Mouse (Mus musculus): ENCODE measurements around the gene Rcc1l. TPM values are rescaled to one million over a fixed set of nuclear protein-coding genes. Genes with fewer than 3 reads are reported as not detected.

Rcc1l gene
- total and polyA plus RNA-seq, 2 experiments from 2014 or later, result 21.6 to 22.4 TPM

DNA sequence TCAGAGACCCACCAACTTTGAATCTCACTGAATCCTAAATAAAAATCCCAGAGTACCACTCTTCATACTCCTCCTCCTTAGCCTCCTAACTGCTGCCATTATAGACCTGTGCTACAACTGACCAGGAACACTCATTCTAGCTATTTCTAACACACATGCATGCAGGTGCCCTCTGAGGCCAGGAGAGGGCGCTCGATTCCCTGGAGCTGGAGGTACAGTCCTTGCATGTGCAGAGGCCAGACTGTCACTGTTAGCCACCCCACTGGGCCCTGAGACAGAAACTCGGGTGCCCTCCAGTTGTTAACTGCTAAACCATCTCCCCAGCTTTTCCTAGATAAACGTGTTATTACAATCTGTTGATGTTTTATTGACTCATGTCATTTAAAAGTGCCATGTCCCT is 3.4 kb downstream of the Rcc1l start:
- ATAC-seq (no peak), DNase-seq (no peak)
- 43% methylated on average over 4 of the region's 4 CpGs for WGBS
- H3K27ac ChIP-seq (ENCODE audit: low read depth, low read length), result no peak overlapping the region
- H3K9me3 ChIP-seq (ENCODE audit: low read length), result no peaks in the 10 kb centered on the region
- no peak overlapping the region for H3K4me3 ChIP-seq (ENCODE audit: low read depth, low read length)
- peaks cover 6% of the 10 kb centered on the region for H3K4me1 ChIP-seq (ENCODE audit: insufficient read depth)
- peaks cover 11% of the 10 kb centered on the region; the same call in 1 of the 2 replicates for H3K36me3 ChIP-seq (ENCODE audit: insufficient read depth)
- H3K27me3 ChIP-seq (ENCODE audit: insufficient read depth, low read length), result no peaks in the 10 kb centered on the region
- no peak overlapping the region for H3K4me2 ChIP-seq (ENCODE audit: low read depth)
- peak; percentile 67 for TF ChIP-seq CTCF (IDR thresholded peaks at IDR 0.05; ENCODE audit: low read depth)
- H3K9ac ChIP-seq, result no peak overlapping the region

DNA sequence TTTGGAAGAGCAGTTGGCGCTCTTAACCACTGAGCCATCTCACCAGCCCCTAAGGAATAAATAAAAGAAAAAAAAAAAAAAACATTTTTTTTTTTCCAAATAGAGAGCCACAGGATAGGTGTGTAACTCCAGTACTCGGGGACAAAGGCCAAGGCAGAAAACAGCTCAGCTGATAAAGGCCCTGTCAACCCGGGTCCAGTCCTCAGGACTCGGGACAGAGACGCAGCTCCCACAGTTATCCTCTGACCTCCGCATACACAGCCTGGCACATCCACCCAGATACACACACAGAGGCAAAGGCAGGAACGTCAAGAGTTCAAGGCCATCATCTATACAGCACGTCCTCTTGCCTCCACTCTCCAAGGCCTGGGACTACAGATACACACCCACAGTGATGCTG is 6.4 kb downstream of the Rcc1l start:
- DNase-seq, result no peak
- Histone ChIP-seq H3K9ac (no peak overlapping the region), H3K27ac (ENCODE audit: low read depth, low read length) (no peak overlapping the region), H3K27me3 (ENCODE audit: insufficient read depth, low read length) (no peaks in the 10 kb centered on the region), H3K4me1 (ENCODE audit: insufficient read depth) (peaks cover under 1% of the 10 kb centered on the region; the same call in 1 of the 2 replicates), H3K36me3 (ENCODE audit: insufficient read depth) (peaks cover 16% of the 10 kb centered on the region), H3K4me3 (ENCODE audit: low read depth, low read length) (no peak overlapping the region), H3K9me3 (ENCODE audit: low read length) (no peaks in the 10 kb centered on the region), H3K4me2 (ENCODE audit: low read depth) (no peak overlapping the region)
- no peak for TF ChIP-seq CTCF (IDR thresholded peaks at IDR 0.05; ENCODE audit: low read depth)
- no peak for ATAC-seq
- 95% methylated on average over 8 of the region's 8 CpGs for WGBS

- Histone ChIP-seq H3K36me3 (ENCODE audit: insufficient read depth) (peaks cover 16% of the 10 kb centered on the region), H3K4me1 (ENCODE audit: insufficient read depth) (no peaks in the 10 kb centered on the region), H3K4me3 (ENCODE audit: low read depth, low read length) (no peak overlapping the region), H3K9me3 (ENCODE audit: low read length) (no peaks in the 10 kb centered on the region), H3K27ac (ENCODE audit: low read depth, low read length) (no peak overlapping the region), H3K9ac (no peak overlapping the region), H3K4me2 (ENCODE audit: low read depth) (no peak overlapping the region), H3K27me3 (ENCODE audit: insufficient read depth, low read length) (no peaks in the 10 kb centered on the region)
- TF ChIP-seq CTCF (IDR thresholded peaks at IDR 0.05; ENCODE audit: low read depth), result no peak
- 93% methylated on average over 10 of the region's 10 CpGs for WGBS
- ATAC-seq, result no peak
- DNase-seq, result no peak
Measured at GRCm38 (mm10) chr5:134169231-134169630, 7.3 kb downstream of the Rcc1l start.

- Histone ChIP-seq H3K9me3 (ENCODE audit: low read length) (no peaks in the 10 kb centered on the region), H3K4me1 (ENCODE audit: insufficient read depth) (no peaks in the 10 kb centered on the region), H3K36me3 (ENCODE audit: insufficient read depth) (peaks cover 19% of the 10 kb centered on the region), H3K4me2 (ENCODE audit: low read depth) (no peak overlapping the region), H3K27me3 (ENCODE audit: insufficient read depth, low read length) (no peaks in the 10 kb centered on the region), H3K4me3 (ENCODE audit: low read depth, low read length) (no peak overlapping the region), H3K9ac (no peak overlapping the region), H3K27ac (ENCODE audit: low read depth, low read length) (no peak overlapping the region)
- 90% methylated on average over 9 of the region's 9 CpGs for WGBS
- ATAC-seq (no peak), DNase-seq (no peak)
- TF ChIP-seq CTCF (IDR thresholded peaks at IDR 0.05; ENCODE audit: low read depth), result no peak
Measured at GRCm38 (mm10) chr5:134168033-134168432, 8.5 kb downstream of the Rcc1l start.

DNA sequence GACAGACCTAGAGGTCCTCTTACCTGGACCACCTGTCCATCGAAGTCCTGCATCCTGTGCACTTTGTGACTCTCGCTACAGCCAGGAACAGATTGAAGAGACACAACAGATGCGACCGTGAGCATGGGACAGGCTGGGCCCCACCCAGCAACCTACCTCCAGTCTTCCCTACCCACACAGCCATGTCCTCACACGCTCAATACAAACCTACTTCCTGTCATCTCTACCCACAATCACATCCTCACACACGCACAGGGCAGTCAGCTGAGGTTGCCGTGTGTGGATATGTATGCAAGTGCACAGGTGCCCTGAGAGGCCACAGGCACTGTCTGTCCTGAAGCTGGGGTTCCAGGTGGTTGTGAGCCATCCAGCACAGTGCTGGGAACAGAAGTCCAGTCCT is 9.9 kb downstream of the Rcc1l start:
- WGBS, result 94% methylated on average over 7 of the region's 7 CpGs

DNA sequence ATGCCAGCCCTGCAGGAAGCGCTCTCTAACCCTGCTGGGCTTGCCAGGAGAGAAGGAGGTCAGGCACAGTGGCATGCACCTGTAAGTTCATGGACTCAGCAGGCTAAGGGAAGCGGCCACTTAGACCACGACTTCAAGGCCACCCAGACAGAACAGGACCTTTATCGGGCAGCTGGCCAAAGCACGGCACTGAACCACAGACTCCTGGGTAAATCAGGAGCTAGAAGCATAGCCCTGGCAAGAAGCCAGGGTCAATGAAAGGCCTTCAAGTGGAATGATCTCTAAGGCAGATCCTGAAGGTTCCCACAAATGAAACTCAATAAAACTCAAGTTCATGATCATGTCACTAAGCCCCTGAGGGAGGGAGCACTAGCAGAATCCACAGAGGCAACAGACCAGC is 11.9 kb downstream of the Rcc1l start:
- WGBS, result 42% methylated on average over 5 of the region's 5 CpGs
- no peak overlapping the region for H3K4me3 ChIP-seq (ENCODE audit: low read depth, low read length)
- no peaks in the 10 kb centered on the region for H3K9me3 ChIP-seq (ENCODE audit: low read length)
- no peak overlapping the region for H3K4me2 ChIP-seq (ENCODE audit: low read depth)
- no peak overlapping the region for H3K9ac ChIP-seq
- no peaks in the 10 kb centered on the region for H3K27me3 ChIP-seq (ENCODE audit: insufficient read depth, low read length)
- DNase-seq (no peak), ATAC-seq (no peak)
- H3K27ac ChIP-seq (ENCODE audit: low read depth, low read length), result no peak overlapping the region
- no peak for TF ChIP-seq CTCF (IDR thresholded peaks at IDR 0.05; ENCODE audit: low read depth)
- H3K36me3 ChIP-seq (ENCODE audit: insufficient read depth), result peaks cover 21% of the 10 kb centered on the region
- H3K4me1 ChIP-seq (ENCODE audit: insufficient read depth), result no peaks in the 10 kb centered on the region

More for the DNA sequence above, 9.9 kb downstream of the Rcc1l start:
- H3K9me3 ChIP-seq (ENCODE audit: low read length), result no peaks in the 10 kb centered on the region
- H3K27ac ChIP-seq (ENCODE audit: low read depth, low read length), result no peak overlapping the region
- H3K36me3 ChIP-seq (ENCODE audit: insufficient read depth), result peaks cover 16% of the 10 kb centered on the region
- H3K4me2 ChIP-seq (ENCODE audit: low read depth), result no peak overlapping the region
- DNase-seq (no peak), ATAC-seq (no peak)
- H3K4me3 ChIP-seq (ENCODE audit: low read depth, low read length), result no peak overlapping the region
- no peak for TF ChIP-seq CTCF (IDR thresholded peaks at IDR 0.05; ENCODE audit: low read depth)
- no peaks in the 10 kb centered on the region for H3K4me1 ChIP-seq (ENCODE audit: insufficient read depth)
- H3K27me3 ChIP-seq (ENCODE audit: insufficient read depth, low read length), result no peaks in the 10 kb centered on the region
- no peak overlapping the region for H3K9ac ChIP-seq

GRCm38 (mm10) chr5:134155916-134156466 is 20.6 kb downstream of the Rcc1l start:
- Histone ChIP-seq H3K4me3 (ENCODE audit: low read depth, low read length) (no peak overlapping the region), H3K27ac (ENCODE audit: low read depth, low read length) (no peak overlapping the region), H3K4me2 (ENCODE audit: low read depth) (no peak overlapping the region), H3K9ac (no peak overlapping the region), H3K36me3 (ENCODE audit: insufficient read depth) (peaks cover 40% of the 10 kb centered on the region), H3K27me3 (ENCODE audit: insufficient read depth, low read length) (no peaks in the 10 kb centered on the region), H3K4me1 (ENCODE audit: insufficient read depth) (no peaks in the 10 kb centered on the region), H3K9me3 (ENCODE audit: low read length) (no peaks in the 10 kb centered on the region)
- ATAC-seq (no peak), DNase-seq (no peak)
- no peak for TF ChIP-seq CTCF (IDR thresholded peaks at IDR 0.05; ENCODE audit: low read depth)
- 89% methylated on average over 7 of the region's 7 CpGs for WGBS
